Mouse (Mus musculus): ENCODE measurements at regions not wholly inside any gene's neighbourhood (a gene's known extent, or its start where the extent isn't known, plus 50 kb on each side); places are given as distances from the start of the nearest gene placed in this dataset.
A peak's percentile ranks its signal among the peaks of the same experiment; 100 is the strongest.

DNA sequence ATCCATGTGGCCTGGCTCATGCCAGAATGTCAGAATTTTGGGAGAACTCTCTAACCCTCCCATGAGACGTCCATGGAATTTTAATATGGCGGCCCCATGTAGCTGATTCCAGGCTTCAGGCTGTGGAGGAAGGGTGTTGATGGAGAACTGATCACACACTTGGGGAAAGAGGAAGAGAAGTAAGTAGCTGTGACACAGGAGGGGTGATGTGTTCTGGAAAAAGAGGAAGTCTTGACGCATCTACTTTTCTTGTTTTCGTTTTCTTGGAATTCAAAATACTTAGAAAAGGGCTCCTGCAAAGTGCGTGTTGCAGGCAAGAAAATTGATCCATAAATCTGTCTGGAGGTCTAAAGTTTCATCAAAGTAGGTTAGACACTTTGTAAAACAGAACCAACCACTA lies 205.7 kb upstream of the Runx1 start:
- ATAC-seq (replicated peaks; ENCODE audit: insufficient number of reproducible peaks, low FRiP score, low TSS enrichment, low read depth) (no peak), DNase-seq (ENCODE audit: low spot score) (no peak)
- no peak overlapping the region for H3K9ac ChIP-seq (replicated peaks; ENCODE audit: low read length)
- H3K36me3 ChIP-seq (replicated peaks; ENCODE audit: control insufficient read depth, insufficient read depth, low read depth, low read length) = no peaks in the 10 kb centered on the region
- no peak overlapping the region for H3K27ac ChIP-seq (replicated peaks; ENCODE audit: low read depth, low read length)
- H3K4me3 ChIP-seq (ENCODE audit: low read depth, low read length) = no peak overlapping the region
- no peaks in the 10 kb centered on the region for H3K27me3 ChIP-seq (ENCODE audit: control insufficient read depth, insufficient read depth, low read length)
- no peaks in the 10 kb centered on the region for H3K9me3 ChIP-seq (replicated peaks; ENCODE audit: control insufficient read depth, low read length)
- H3K4me1 ChIP-seq (ENCODE audit: control insufficient read depth, insufficient read depth, low read length) = no peaks in the 10 kb centered on the region
- WGBS = 80% methylated on average over 5 of the region's 5 CpGs
- H3K4me2 ChIP-seq (ENCODE audit: low read depth, low read length) = no peak overlapping the region

DNA sequence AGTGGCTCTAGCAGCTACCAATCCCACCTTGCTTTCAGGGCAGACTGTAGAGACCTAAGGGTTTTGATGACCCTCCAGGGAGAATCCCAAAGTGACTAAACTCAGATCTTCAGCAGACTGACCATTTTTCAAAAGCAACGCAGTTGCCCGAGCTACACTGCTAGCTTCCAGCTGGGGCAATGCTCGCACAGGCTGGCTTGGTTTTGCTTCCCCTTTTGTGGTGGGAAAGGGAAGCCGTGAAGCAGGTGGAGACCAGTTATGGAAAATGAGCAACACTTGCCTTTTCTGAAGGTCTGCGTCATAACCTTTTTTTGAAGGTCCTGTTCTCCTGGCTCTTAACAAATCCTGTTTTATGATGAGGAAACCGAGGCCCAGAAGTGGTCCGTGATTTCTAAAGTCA lies 202.7 kb upstream of the Runx1 start:
- Histone ChIP-seq H3K27ac (replicated peaks; ENCODE audit: low read depth, low read length) (no peak overlapping the region), H3K4me2 (ENCODE audit: low read depth, low read length) (no peak overlapping the region), H3K4me1 (ENCODE audit: control insufficient read depth, insufficient read depth, low read length) (no peaks in the 10 kb centered on the region), H3K4me3 (ENCODE audit: low read depth, low read length) (no peak overlapping the region), H3K27me3 (ENCODE audit: control insufficient read depth, insufficient read depth, low read length) (no peaks in the 10 kb centered on the region), H3K9ac (replicated peaks; ENCODE audit: low read length) (no peak overlapping the region), H3K9me3 (replicated peaks; ENCODE audit: control insufficient read depth, low read length) (no peaks in the 10 kb centered on the region), H3K36me3 (replicated peaks; ENCODE audit: control insufficient read depth, insufficient read depth, low read depth, low read length) (no peaks in the 10 kb centered on the region)
- ATAC-seq (replicated peaks; ENCODE audit: insufficient number of reproducible peaks, low FRiP score, low TSS enrichment, low read depth) (no peak), DNase-seq (ENCODE audit: low spot score) (no peak)
- WGBS = 84% methylated on average over 7 of the region's 7 CpGs

DNA sequence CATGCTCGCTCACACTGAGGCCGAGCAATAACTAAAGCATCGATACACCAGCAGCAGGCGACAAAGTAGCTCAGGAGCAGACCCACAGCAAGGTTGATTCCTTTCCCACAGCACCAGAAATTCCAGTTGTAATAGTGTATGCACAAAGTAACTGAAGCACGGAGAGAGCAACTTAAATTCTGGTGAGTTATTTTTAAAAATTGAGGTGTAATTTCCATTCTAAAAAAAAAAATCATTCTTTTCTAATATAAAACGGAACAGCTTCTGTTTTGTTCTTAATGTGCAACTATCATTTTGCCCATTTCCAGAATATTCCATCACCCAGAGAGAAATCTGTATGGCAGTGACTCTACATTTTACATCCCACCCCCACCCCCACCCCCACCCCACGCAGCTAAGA lies 202.1 kb upstream of the Runx1 start:
- no peak overlapping the region for H3K27ac ChIP-seq (replicated peaks; ENCODE audit: low read depth, low read length)
- no peak overlapping the region for H3K4me3 ChIP-seq (ENCODE audit: low read depth, low read length)
- no peak for DNase-seq (ENCODE audit: low spot score)
- H3K4me2 ChIP-seq (ENCODE audit: low read depth, low read length) = no peak overlapping the region
- H3K9ac ChIP-seq (replicated peaks; ENCODE audit: low read length) = no peak overlapping the region
- no peaks in the 10 kb centered on the region for H3K36me3 ChIP-seq (replicated peaks; ENCODE audit: control insufficient read depth, insufficient read depth, low read depth, low read length)
- no peaks in the 10 kb centered on the region for H3K4me1 ChIP-seq (ENCODE audit: control insufficient read depth, insufficient read depth, low read length)
- no peaks in the 10 kb centered on the region for H3K27me3 ChIP-seq (ENCODE audit: control insufficient read depth, insufficient read depth, low read length)
- 89% methylated on average over 7 of the region's 7 CpGs for WGBS
- H3K9me3 ChIP-seq (replicated peaks; ENCODE audit: control insufficient read depth, low read length) = no peaks in the 10 kb centered on the region
- ATAC-seq (replicated peaks; ENCODE audit: insufficient number of reproducible peaks, low FRiP score, low TSS enrichment, low read depth) = no peak

DNA sequence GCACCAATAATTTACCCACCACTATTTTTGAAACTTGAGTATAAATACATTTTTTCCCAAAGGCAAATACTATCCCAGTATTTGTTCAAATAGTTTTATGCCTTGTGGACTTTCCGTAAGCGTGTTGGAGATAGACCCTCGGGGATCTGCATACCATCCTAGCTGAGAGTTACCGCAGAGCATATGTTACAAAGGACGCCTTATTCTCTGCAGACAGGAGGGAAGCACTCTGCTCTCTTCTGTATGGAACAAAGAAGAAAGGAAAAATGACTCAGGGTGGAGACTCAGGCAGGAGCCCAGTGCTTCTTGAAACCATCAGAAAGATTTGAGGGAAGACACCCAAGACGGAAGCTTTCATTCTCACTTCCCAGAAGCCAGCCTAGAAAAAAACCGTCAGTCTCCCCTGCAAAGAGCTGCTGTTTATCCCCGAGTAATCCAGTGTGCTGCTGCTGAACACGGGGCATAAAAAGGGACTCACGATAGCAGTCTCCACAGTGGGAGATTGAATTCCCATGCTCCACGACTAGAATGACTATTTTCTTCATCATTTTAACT lies 200.2 kb upstream of the Runx1 start:
- no peaks in the 10 kb centered on the region for H3K27me3 ChIP-seq (ENCODE audit: control insufficient read depth, insufficient read depth, low read length)
- no peaks in the 10 kb centered on the region for H3K4me1 ChIP-seq (ENCODE audit: control insufficient read depth, insufficient read depth, low read length)
- no peak overlapping the region for H3K4me3 ChIP-seq (ENCODE audit: low read depth, low read length)
- no peak overlapping the region for H3K9ac ChIP-seq (replicated peaks; ENCODE audit: low read length)
- no peak for ATAC-seq (replicated peaks; ENCODE audit: insufficient number of reproducible peaks, low FRiP score, low TSS enrichment, low read depth)
- no peaks in the 10 kb centered on the region for H3K36me3 ChIP-seq (replicated peaks; ENCODE audit: control insufficient read depth, insufficient read depth, low read depth, low read length)
- 23% methylated on average over 11 of the region's 11 CpGs for WGBS
- H3K9me3 ChIP-seq (replicated peaks; ENCODE audit: control insufficient read depth, low read length) = no peaks in the 10 kb centered on the region
- H3K27ac ChIP-seq (replicated peaks; ENCODE audit: low read depth, low read length) = 0 out of 2 replicates have a peak overlapping the region, but pooled peaks have one; percentile 29
- DNase-seq (ENCODE audit: low spot score) = peak; percentile 30
- H3K4me2 ChIP-seq (ENCODE audit: low read depth, low read length) = no peak overlapping the region

DNA sequence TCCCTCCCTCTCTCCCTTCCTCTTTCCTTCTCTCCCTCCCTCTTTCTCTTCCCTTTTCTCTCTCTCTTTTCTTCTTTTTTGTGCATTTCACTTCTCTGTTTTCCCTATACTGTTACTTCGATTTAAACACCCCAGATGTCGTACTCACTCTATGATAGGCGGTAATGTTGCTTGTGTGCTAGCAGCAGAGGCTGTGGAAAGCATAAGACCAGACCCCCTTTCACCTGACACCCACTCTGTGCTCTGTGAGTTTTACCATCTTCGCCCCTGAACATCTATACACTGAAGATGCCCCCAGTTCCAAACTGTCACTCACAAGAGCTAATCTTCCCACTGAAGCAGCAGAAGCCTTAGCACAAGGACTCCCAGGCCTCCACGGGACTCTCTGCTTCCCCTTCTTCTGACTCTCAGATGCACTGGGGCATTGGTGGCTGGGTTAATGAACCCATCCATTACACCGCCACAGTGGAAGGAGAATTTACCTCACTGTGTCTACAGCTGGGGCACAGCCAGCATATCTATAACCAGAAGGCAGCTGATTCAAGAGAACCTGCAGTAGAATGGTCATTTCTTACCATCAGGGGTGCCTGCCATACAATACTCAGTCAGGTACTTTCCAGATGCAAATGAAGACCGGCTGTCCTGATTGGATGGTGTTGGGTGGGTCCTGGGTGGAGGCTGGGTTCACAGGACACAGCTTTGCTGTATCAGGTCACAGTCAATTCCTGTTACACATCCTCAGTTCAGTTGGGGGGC lies 194.0 kb upstream of the Runx1 start:
- DNase-seq (ENCODE audit: low spot score) (no peak), ATAC-seq (replicated peaks; ENCODE audit: insufficient number of reproducible peaks, low FRiP score, low TSS enrichment, low read depth) (no peak)
- WGBS = 71% methylated on average over 7 of the region's 7 CpGs
- Histone ChIP-seq H3K27me3 (ENCODE audit: control insufficient read depth, insufficient read depth, low read length) (no peaks in the 10 kb centered on the region), H3K4me2 (ENCODE audit: low read depth, low read length) (no peak overlapping the region), H3K9me3 (replicated peaks; ENCODE audit: control insufficient read depth, low read length) (no peaks in the 10 kb centered on the region), H3K27ac (replicated peaks; ENCODE audit: low read depth, low read length) (no peak overlapping the region), H3K36me3 (replicated peaks; ENCODE audit: control insufficient read depth, insufficient read depth, low read depth, low read length) (no peaks in the 10 kb centered on the region), H3K9ac (replicated peaks; ENCODE audit: low read length) (no peak overlapping the region), H3K4me1 (ENCODE audit: control insufficient read depth, insufficient read depth, low read length) (no peaks in the 10 kb centered on the region), H3K4me3 (ENCODE audit: low read depth, low read length) (no peak overlapping the region)

DNA sequence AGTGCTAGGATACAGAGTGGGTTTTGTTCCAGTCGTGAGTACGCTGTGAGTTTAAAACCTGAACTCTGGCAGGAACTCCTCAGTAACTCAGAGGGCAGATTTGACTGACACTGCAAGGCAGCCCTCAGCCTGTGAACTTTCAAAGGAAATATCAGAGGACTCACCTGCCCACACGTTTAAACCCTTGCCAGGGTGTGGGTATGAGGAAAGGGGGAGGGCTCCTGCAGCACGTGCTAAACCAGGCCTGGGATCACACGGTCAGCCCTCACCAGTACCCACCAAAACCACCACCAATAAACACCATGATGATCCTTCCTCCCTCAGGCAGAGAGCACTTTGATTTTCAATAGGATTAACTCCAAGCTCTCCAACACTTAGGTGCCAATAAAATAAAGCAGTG lies 192.8 kb upstream of the Runx1 start:
- ATAC-seq (replicated peaks; ENCODE audit: insufficient number of reproducible peaks, low FRiP score, low TSS enrichment, low read depth) = no peak
- WGBS = 56% methylated on average over 5 of the region's 5 CpGs
- H3K27me3 ChIP-seq (ENCODE audit: control insufficient read depth, insufficient read depth, low read length) = no peaks in the 10 kb centered on the region

DNA sequence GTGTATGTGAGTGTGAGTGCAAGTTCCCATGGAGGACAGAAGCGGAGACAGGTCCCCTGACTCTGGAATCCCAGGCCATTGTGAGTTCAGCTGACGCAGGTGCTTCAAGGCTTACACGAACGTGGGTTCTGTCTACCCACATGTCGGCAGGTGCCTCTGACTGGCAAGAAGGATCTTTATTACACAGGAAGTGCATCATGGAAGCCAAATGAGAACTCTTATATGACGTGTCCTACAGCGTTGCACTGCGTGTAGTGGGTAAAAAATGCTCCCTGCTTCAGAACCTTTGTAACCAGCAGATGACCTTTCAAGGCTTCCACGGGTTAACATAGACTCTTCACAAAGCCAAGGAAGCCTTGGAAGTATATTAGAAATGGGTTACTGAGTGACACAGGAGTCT lies 191.1 kb upstream of the Runx1 start:
- H3K27ac ChIP-seq (replicated peaks; ENCODE audit: low read depth, low read length) = no peak overlapping the region
- H3K27me3 ChIP-seq (ENCODE audit: control insufficient read depth, insufficient read depth, low read length) = no peaks in the 10 kb centered on the region
- no peaks in the 10 kb centered on the region for H3K9me3 ChIP-seq (replicated peaks; ENCODE audit: control insufficient read depth, low read length)
- DNase-seq (ENCODE audit: low spot score) (no peak), ATAC-seq (replicated peaks; ENCODE audit: insufficient number of reproducible peaks, low FRiP score, low TSS enrichment, low read depth) (no peak)
- H3K4me3 ChIP-seq (ENCODE audit: low read depth, low read length) = no peak overlapping the region
- H3K4me2 ChIP-seq (ENCODE audit: low read depth, low read length) = no peak overlapping the region
- no peak overlapping the region for H3K9ac ChIP-seq (replicated peaks; ENCODE audit: low read length)
- H3K4me1 ChIP-seq (ENCODE audit: control insufficient read depth, insufficient read depth, low read length) = no peaks in the 10 kb centered on the region
- no peaks in the 10 kb centered on the region for H3K36me3 ChIP-seq (replicated peaks; ENCODE audit: control insufficient read depth, insufficient read depth, low read depth, low read length)
- WGBS = 93% methylated on average over 9 of the region's 9 CpGs

More for the DNA sequence above, 192.8 kb upstream of the Runx1 start:
- Histone ChIP-seq H3K4me3 (ENCODE audit: low read depth, low read length) (no peak overlapping the region), H3K27ac (replicated peaks; ENCODE audit: low read depth, low read length) (no peak overlapping the region), H3K4me2 (ENCODE audit: low read depth, low read length) (no peak overlapping the region), H3K4me1 (ENCODE audit: control insufficient read depth, insufficient read depth, low read length) (no peaks in the 10 kb centered on the region), H3K9ac (replicated peaks; ENCODE audit: low read length) (no peak overlapping the region), H3K9me3 (replicated peaks; ENCODE audit: control insufficient read depth, low read length) (no peaks in the 10 kb centered on the region), H3K36me3 (replicated peaks; ENCODE audit: control insufficient read depth, insufficient read depth, low read depth, low read length) (no peaks in the 10 kb centered on the region)
- no peak for DNase-seq (ENCODE audit: low spot score)

DNA sequence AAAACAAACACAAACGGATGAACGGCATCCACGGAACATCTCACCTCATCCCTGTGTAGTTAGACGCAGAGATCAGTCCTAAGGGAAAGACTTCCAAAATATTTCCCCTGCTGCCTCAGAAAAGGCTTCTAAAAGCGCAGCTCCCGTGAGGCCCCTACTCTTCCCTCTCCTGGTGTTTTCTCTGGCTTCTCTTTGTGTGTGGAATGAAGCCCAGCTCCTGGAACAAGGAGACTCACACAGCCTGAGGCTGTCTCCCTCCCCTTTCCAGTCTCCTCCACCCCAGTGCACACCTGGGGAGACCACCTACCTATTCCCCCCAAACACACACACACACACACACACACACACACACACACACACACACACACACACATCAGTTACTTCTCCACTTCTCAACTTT lies 189.7 kb upstream of the Runx1 start:
- no peak for DNase-seq (ENCODE audit: low spot score)
- Histone ChIP-seq H3K27ac (replicated peaks; ENCODE audit: low read depth, low read length) (no peak overlapping the region), H3K9ac (replicated peaks; ENCODE audit: low read length) (no peak overlapping the region; the same call in 1 of the 2 replicates), H3K36me3 (replicated peaks; ENCODE audit: control insufficient read depth, insufficient read depth, low read depth, low read length) (no peaks in the 10 kb centered on the region), H3K4me3 (ENCODE audit: low read depth, low read length) (no peak overlapping the region), H3K9me3 (replicated peaks; ENCODE audit: control insufficient read depth, low read length) (no peaks in the 10 kb centered on the region), H3K27me3 (ENCODE audit: control insufficient read depth, insufficient read depth, low read length) (no peaks in the 10 kb centered on the region), H3K4me2 (ENCODE audit: low read depth, low read length) (no peak overlapping the region), H3K4me1 (ENCODE audit: control insufficient read depth, insufficient read depth, low read length) (no peaks in the 10 kb centered on the region)
- 56% methylated on average over 6 of the region's 6 CpGs for WGBS
- no peak for ATAC-seq (replicated peaks; ENCODE audit: insufficient number of reproducible peaks, low FRiP score, low TSS enrichment, low read depth)
